Comparison of ENCODE assay signal across 10 mouse cellular contexts in the genomic region with DNA sequence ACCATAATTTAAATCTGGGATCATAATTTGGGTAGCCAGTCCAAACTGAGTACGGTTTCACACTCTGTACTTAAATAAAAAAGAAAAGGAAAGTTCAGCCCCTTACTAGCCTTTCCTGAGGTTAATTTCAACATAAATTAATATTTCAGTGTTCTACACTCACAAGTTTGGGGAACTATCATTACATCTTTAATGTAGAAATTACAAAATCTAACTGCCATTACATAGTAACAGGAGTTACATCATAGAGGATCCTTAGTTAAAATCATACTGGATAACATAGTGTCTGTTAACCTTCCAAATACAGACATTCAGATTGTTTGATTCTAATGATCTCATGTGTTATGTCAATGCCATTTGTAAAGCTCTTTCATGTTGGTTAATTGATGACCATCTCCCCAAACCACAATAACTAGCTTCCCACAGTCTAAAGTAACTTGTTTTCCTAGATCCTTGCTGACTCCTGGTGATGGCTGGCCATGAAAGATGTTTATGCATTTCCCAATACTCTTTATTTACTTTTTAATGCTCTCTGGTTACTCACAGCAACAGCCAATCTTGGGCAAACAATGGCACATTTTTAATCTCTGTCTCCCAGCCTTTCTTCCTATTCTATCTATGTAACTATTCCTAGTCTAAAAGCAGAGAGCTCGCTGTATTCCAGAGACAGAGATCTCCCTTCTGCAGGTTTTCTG.
"Had no signal": no experiment of that assay in that cellular context is flagged by ENCODE, and none has a peak within 500 bp of the region (broad histone marks: within the 10 kb centered on the region; RNA-seq: fewer than 3 reads in every experiment).

No protein-coding gene starts in this region.

- DNase-seq: lung, adult 18-20 months; lung, embryonic 14.5 days; lung, postnatal 14 days; lung, postnatal 36 days; right cerebral cortex, postnatal 14 days; thymus, adult 2 months; thymus, postnatal 25 days; thymus, postnatal 4 days had no signal

- ATAC-seq: midbrain, embryonic 13.5 days; midbrain, embryonic 15.5 days had no signal
